Mouse (Mus musculus): ENCODE results near the gene Tbc1d5.

Gene Tbc1d5

GRCm38 (mm10) chr17:50889475-50889874 lies 289.7 kb downstream of the Tbc1d5 start:
- in situ Hi-C loops (cut with MboI, MseI), result no loop called here

DNA sequence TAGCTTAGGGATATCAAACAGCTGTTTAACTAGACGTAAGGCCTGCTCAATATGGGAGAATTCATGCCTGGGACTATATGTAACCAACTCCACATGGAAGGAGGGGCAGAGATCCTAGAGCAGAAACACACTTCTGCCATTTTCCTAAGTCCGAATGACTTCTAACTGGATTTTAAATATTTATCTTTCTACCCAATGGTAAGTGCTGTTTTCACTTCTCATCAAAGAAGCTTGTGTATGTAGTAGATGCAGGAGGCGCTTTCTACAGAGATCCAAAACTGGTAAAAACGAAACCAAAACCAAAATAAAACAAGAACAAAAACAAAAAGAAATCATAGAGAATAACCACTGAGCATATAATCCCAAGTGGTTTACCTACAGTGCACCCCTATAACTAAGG lies 299.2 kb downstream of the Tbc1d5 start:
- in situ Hi-C loops (cut with MboI, MseI), result no loop called here

GRCm38 (mm10) chr17:50876451-50876850 lies 302.7 kb downstream of the Tbc1d5 start:
- in situ Hi-C loops (cut with MboI, MseI), result no loop called here

DNA sequence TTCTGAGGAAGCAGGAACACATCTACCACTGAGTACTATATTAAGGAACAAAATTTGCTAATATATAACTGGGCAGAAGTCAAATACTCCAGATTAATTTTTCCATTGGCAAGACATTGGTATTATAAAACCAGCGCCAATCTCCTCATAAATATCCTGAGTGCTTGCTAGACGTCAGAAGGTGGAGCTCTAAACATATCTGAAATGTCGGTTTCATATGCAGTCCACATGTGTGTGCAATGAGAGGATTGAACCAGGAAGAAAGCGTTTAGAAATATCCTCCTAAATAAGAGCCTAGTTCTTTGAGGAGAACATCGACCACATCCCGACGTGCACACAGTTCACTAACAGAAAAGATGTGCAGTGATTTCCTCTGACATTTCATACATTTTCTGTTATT lies 305.1 kb downstream of the Tbc1d5 start:
- in situ Hi-C loops (cut with MboI, MseI), result no loop called here

DNA sequence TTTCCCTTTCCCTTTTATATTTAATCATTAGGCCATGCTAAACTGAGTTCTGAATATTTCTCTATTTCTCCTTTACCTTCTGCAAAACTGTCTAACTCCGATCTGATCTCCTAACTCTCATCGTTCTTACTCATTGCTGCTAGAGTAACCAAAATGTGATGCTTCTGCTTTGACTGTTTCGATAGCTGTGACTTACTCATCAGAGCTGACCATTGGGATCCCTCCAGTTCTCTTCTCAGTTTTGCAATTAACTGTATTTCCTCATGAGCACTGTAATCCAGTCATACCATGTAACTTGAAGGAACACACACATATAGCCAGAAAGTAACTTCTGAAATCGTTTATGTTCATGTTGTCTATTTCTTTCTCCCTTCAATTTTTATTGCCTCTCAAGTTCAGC lies 306.6 kb downstream of the Tbc1d5 start:
- in situ Hi-C loops (cut with MboI, MseI), result no loop called here

DNA sequence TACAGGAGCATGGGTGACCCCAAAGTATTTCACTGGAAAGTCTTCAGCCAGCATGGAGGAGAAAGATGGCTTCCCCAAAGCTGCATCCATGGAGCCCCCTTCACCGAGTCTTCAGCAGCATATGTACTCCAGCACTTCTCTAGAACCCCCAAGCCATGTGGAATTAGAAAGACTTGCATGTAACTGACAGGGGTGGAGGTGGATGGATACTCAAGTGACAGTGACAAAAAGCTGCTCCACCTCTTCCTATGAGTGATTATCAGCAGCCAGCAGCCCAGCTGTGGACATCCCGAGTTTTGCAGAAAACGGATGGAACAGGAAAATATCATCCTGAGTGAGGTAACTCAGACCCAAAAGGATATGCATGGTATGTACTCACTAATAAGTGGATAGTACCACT lies 311.9 kb downstream of the Tbc1d5 start:
- in situ Hi-C loops (cut with MboI, MseI), result no loop called here

GRCm38 (mm10) chr17:50864781-50865180 lies 314.4 kb downstream of the Tbc1d5 start:
- in situ Hi-C loops (cut with MboI, MseI), result no loop called here

DNA sequence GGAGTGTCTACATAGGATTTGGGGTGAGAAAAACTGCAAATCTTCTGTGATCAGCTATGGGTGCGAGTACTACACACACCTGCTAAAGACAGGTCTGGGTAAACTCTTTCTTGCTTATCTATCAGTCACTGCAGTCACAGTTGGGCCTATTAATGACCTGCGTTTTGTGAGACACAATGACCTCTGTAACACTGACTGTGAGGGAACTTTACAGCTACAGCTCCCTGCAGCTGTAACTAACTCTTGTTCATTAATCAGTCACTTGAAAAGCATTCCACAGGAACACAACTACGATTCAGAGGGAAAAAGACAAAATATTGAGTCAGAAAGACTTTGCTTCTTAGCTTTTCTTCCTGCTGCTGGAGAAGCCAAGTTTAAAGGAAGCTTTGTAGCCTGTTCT lies 325.9 kb downstream of the Tbc1d5 start:
- in situ Hi-C loops (cut with MboI, MseI), result no loop called here

DNA sequence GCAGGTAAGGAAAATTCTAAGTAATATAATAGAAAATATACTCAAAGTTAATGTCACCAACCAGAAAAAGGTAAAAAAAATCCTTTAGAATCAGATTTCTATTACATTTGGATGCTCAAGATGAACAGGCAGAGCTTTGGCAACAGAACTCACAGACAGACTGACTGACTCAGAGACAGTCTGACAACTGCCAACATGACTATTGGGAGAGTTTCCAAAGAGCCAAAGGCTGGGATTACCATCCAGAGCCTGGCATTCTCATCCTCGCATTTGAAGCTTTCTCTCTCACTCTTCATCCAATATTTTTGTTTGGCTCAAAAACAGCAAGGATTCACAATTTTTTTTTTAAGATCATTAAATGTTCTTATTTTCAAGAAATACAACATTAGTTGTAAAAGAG lies 327.8 kb downstream of the Tbc1d5 start:
- in situ Hi-C loops (cut with MboI, MseI), result no loop called here

- in situ Hi-C loops (cut with MboI, MseI), result no loop called here
Observed at GRCm38 (mm10) chr17:50814089-50814488, 365.1 kb downstream of the Tbc1d5 start.

DNA sequence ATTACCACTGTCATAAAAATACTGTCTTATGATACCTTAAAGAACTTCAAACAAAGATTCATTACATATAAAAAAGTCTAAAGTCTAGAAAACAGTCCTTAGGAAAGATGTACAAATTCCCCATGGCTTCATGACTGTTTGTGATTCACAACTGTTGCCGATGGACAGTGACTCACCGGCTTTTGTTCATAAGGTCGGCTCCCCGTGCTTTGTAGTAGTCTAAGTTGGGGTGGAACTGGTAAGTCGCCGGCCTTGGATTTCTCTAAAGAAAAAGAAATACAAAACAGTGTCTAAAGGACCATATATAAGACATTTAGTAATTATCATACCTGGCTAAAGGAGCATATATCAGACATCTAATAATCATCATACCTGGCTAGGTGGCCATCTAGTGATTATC lies 365.6 kb downstream of the Tbc1d5 start:
- in situ Hi-C loops (cut with MboI, MseI), result no loop called here

GRCm38 (mm10) chr17:50805631-50806030 lies 373.5 kb downstream of the Tbc1d5 start:
- in situ Hi-C loops (cut with MboI, MseI), result no loop called here

DNA sequence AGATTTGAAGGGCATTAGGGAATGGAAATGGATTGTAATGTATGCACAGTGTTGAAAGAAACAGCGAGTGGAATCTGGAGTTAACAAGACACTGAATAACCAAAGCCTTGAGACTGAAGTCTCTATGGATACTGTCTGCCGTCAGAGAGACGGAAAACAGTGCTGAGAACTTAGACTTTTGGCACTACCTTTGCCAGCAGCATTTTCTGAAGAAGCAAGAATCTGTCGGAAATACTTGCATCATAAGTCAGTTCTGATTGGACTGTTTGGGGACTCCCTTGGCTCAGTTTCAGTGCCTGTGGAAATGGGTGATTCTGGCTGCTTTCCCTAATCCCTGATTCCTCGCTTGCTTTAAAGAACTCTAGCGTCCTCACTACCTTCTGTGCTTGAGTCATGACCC lies 375.9 kb downstream of the Tbc1d5 start:
- in situ Hi-C loops (cut with MboI, MseI), result loop anchor here in 1 of 2 experiments (5.0 kb wide), 1 partner anchor 381 kb away; no protein-coding TSS in a partner anchor

- in situ Hi-C loops (cut with MboI, MseI), result loop anchor here in 1 of 2 experiments (5.0 kb wide), 1 partner anchor 380 kb away; no protein-coding TSS in a partner anchor
Observed at GRCm38 (mm10) chr17:50802380-50802779, 376.8 kb downstream of the Tbc1d5 start.

DNA sequence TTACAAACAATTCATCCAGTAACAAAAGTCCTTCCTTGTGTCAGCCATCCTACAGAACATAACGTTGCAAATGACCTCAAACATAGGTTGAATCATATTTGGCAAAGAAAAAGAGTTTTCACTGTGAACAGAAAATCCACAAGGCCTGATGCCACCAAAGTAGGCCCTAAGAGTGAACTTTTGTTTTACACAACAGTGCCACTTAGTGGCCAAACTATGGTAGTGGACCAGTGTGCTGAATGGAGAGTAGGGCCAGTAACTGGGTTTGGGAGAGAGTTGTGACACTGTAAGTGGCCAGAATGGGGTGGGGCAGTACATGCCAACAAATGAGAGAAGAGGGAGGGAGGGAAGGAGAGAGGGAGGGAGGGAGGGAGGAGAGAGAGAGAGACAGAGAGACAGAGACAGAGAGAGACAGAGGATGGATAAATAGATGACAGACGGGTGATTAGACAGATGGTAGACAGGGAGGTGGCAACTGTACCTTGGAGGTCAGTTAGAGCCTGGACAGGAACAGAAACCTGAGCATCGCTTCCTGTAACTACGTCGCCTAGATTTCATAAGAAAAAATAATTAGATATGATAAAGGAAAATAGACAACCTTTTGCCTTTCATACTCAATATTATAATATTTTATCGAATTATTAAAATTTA lies 383.6 kb downstream of the Tbc1d5 start:
- in situ Hi-C loops (cut with MboI, MseI), result loop anchor here in 1 of 2 experiments (10.0 to 25.0 kb wide), 2 partner anchors 211 to 858 kb away; no protein-coding TSS in a partner anchor

DNA sequence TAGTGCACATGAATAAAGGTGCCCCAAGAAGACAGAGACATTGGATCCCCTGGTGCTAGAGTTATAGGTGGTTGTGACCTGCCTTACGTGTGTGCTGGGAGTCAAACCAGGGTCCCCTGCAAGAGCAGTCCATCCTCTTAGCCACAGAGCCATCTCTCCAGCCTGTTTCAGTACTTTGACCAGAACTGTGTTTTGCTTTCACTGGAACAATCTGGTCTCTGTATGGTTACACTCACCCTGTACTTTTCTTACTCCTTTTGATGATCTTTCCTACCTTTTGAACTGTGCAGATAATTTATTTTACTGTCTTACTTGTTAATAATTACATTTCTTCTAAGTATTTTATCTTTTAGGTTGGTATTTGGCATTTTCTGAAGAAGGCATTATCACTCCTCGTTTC lies 387.5 kb downstream of the Tbc1d5 start:
- in situ Hi-C loops (cut with MboI, MseI), result loop anchor here in 1 of 2 experiments (10.0 to 25.0 kb wide), 2 partner anchors 207 to 854 kb away; no protein-coding TSS in a partner anchor

- in situ Hi-C loops (cut with MboI, MseI), result loop anchor here in 1 of 2 experiments (25.0 kb wide), 1 partner anchor 852 kb away; no protein-coding TSS in a partner anchor
Observed at GRCm38 (mm10) chr17:50788835-50789234, 390.3 kb downstream of the Tbc1d5 start.

- in situ Hi-C loops (cut with MboI, MseI), result loop anchor here in 1 of 2 experiments (25.0 kb wide), 1 partner anchor 838 kb away; no protein-coding TSS in a partner anchor
Observed at GRCm38 (mm10) chr17:50775247-50775646, 403.9 kb downstream of the Tbc1d5 start.

DNA sequence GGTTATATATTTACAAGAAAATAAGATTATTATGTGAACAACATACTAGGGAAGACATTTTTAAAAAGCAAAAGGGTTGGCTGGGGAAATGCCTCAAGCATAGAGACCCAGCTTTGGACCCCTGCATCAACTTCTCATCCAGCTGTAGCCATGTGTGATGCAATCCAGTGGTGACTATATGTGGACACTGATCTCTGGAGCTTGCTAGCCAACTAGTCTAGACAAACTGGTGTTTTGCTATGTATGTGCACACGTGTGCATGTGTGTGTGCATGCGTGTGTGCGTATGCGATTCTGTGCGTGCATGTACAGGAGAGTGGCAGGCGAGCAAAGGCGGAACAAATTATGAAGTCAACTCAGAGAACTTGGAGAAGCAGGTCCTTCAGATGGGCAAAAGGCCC lies 414.8 kb downstream of the Tbc1d5 start:
- in situ Hi-C loops (cut with MboI, MseI), result no loop called here

GRCm38 (mm10) chr17:50763407-50763806 lies 415.7 kb downstream of the Tbc1d5 start:
- in situ Hi-C loops (cut with MboI, MseI), result no loop called here

DNA sequence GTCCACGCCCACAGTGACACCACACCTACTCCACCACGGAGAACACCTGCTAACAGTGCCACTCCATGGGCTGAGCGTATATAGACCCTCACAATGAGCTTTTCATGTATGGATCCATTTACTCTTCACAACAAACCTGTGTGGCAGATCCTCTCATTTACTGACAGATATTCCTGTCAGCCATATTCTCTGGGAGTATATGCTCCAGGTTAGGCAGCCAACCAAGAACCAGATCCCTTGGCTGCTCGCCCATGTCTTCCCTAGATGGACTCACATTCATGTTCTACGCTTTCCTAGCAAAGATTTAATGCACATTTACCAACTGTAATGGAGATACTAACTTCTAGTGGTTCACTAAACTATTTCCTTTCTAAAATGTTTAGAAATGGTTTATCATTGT lies 416.9 kb downstream of the Tbc1d5 start:
- in situ Hi-C loops (cut with MboI, MseI), result no loop called here

DNA sequence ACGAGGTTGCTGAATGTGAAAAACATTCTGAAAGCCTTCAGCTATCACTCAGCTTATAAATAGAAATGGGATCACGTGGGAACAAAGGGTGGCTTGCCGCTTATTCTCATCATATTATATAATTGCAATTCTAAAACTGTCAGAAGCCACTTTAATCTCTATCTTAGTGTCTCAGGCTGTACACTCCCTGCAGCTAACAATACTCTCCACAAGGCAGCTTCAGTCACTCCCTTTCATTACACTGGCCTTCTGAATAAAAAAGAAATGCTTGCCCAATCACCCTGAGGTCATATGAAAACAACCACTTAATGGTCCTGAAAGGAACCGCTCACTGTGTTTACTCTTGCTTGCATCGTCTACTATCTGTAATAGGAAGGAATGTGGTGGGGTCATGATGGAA lies 418.1 kb downstream of the Tbc1d5 start:
- in situ Hi-C loops (cut with MboI, MseI), result no loop called here

- in situ Hi-C loops (cut with MboI, MseI), result no loop called here
Observed at GRCm38 (mm10) chr17:50753356-50754138, 425.6 kb downstream of the Tbc1d5 start.

All from T-helper 17 cell (primary cell).